In genomic region chr6:97914768-97915167, GRCm38 (mm10) we compare ENCODE assay signal across 9 mouse cellular contexts.
"Had no signal": no experiment of that assay in that cellular context is flagged by ENCODE, and none has a peak within 500 bp of the region (broad histone marks: within the 10 kb centered on the region; RNA-seq: fewer than 3 reads in every experiment).

No protein-coding gene starts in this region.

- H3K4me3 ChIP-seq: layer of hippocampus, adult 2 months; limb, embryonic 13.5 days; midbrain, embryonic 13.5 days had no signal

- DNase-seq: left cerebral cortex, postnatal 4 days; lung, adult 18-20 months; right cerebral cortex, postnatal 25 days; thymus, postnatal 14 days had no signal

- ATAC-seq: intestine, postnatal 0 days; midbrain, embryonic 13.5 days had no signal

- H3K4me2 ChIP-seq: limb, embryonic 13.5 days; midbrain, embryonic 13.5 days had no signal

- H3K9me3 ChIP-seq: limb, embryonic 13.5 days; midbrain, embryonic 13.5 days had no signal

- H3K36me3 ChIP-seq: limb, embryonic 13.5 days; midbrain, embryonic 13.5 days had no signal

- H3K27ac ChIP-seq: layer of hippocampus, adult 2 months; limb, embryonic 13.5 days; liver, embryonic 14.5 days; midbrain, embryonic 13.5 days had no signal

- H3K27me3 ChIP-seq: limb, embryonic 13.5 days; midbrain, embryonic 13.5 days had no signal

- H3K9ac ChIP-seq: limb, embryonic 13.5 days; liver, embryonic 14.5 days; midbrain, embryonic 13.5 days had no signal
